Mouse (Mus musculus) testis, adult 2 months (tissue): Measurements from ENCODE around the gene Tex46.

Experiments used
- CTCF ChIP-seq: fragments of 200-500 bp; IDR thresholded peaks from 2 replicates; pipeline ENCODE4 v1.5.1; 2012; ENCODE audit warnings: low read depth, mild to moderate bottlenecking, inconsistent platforms, low read length, moderate library complexity; ENCODE audit not compliant: control insufficient read depth, insufficient read depth, insufficient replicate concordance
- POLR2A ChIP-seq: fragments of 200-500 bp; IDR thresholded peaks from 2 replicates; pipeline ENCODE4 v1.6.1; 2012; ENCODE audit warnings: low read depth, mild to moderate bottlenecking, inconsistent platforms, low read length, moderate library complexity; ENCODE audit not compliant: control insufficient read depth

GRCm38 (mm10) chr4:136595221-136595620, 15.0 kb upstream of the Tex46 start:
- TF ChIP-seq CTCF (no peak), POLR2A (no peak)
